Mouse (Mus musculus): ENCODE results near the gene Surf4. TPM values are rescaled to one million over a fixed set of nuclear protein-coding genes. Genes with fewer than 3 reads are reported as not detected.
"Not testable (repeated sequence)": the region's sequence is repeated elsewhere in the genome, so short reads cannot be mapped to it uniquely, and the experiment has no call there.

Gene Surf4
- polyA plus RNA-seq, 1 experiment: 214 TPM

DNA sequence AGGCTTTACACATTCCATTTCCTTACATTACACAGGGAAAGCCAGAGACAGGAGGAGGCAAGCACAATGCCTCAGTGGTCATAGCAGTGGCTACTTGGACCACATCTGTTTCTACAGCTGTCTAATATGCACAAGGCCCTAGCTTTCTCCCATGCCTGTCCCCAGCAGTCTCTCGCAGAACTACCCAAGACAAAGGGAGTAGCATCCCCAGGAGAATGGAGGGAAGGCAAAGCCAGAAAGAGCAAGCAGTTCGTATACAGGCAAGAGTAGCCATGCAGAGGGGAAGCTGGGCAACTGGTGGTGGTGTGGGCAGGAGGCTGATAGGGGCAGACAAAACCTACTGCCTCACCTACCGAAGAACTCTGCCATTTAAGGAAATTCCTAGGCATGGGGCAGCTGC lies 27.3 kb downstream of the Surf4 start:
- H3K4me3 ChIP-seq (replicated peaks; ENCODE audit: extremely low read depth, low read depth, low read length): no peak overlapping the region
- WGBS: 97% methylated on average over 3 of the region's 3 CpGs
- TF ChIP-seq POLR2A (IDR thresholded peaks at IDR 0.05; ENCODE audit: borderline replicate concordance, extremely low read depth, low read depth, low read length) (no peak), CTCF (IDR thresholded peaks at IDR 0.05; ENCODE audit: insufficient read depth, low read length) (no peak)
- no peak for DNase-seq
- peaks cover 20% of the 10 kb centered on the region for H3K4me1 ChIP-seq (ENCODE audit: control insufficient read depth, insufficient read depth, low read length)

DNA sequence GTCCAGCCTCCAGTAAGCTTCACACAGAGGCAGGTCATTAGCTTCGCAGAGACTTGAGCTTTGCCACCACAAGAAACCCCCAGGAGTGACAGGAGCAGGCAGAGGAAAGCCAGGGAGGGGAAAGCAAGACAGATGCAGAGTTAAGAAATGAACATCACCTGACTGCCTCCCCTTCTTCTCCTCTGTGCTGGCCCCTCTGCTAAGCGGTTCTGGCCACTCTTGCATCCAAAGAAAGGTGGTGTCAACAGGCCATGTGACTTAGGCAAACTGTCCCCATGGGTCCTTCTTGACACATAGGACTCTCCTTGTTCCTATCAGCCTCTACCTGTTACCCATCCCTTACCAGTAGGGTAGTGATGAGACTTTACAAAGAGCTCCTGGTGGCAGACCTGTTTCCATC lies 27.8 kb downstream of the Surf4 start:
- TF ChIP-seq POLR2A (IDR thresholded peaks at IDR 0.05; ENCODE audit: borderline replicate concordance, extremely low read depth, low read depth, low read length) (no peak), CTCF (IDR thresholded peaks at IDR 0.05; ENCODE audit: insufficient read depth, low read length) (no peak)
- H3K4me1 ChIP-seq (ENCODE audit: control insufficient read depth, insufficient read depth, low read length): peaks cover 18% of the 10 kb centered on the region
- 91% methylated on average over 2 of the region's 2 CpGs for WGBS
- no peak for DNase-seq
- no peak overlapping the region for H3K4me3 ChIP-seq (replicated peaks; ENCODE audit: extremely low read depth, low read depth, low read length)

DNA sequence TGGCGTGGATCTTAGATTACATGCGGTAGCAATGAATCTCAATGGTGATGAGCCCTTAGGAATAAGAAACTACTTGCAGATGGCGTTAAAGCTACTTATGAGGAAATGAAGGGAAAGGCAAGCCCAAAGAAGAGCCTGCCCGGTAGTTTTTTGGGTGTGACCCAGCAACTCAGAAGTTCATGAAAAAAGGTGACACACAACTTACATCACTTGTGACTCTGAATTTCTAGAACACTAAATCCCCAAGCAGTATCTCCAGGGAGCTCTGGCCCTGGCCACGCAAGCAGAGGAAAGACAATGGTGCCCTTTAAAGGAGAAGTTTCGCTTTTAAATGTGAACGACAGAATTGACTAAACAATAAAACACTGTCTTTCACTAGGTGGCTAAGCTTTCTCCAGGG lies 30.4 kb downstream of the Surf4 start:
- WGBS: 4% methylated on average over 7 of the region's 7 CpGs
- H3K4me1 ChIP-seq (ENCODE audit: control insufficient read depth, insufficient read depth, low read length): peaks cover 15% of the 10 kb centered on the region
- no peak for DNase-seq
- TF ChIP-seq CTCF (IDR thresholded peaks at IDR 0.05; ENCODE audit: insufficient read depth, low read length) (no peak), POLR2A (IDR thresholded peaks at IDR 0.05; ENCODE audit: borderline replicate concordance, extremely low read depth, low read depth, low read length) (no peak)
- peak overlapping the region; percentile 82 for H3K4me3 ChIP-seq (replicated peaks; ENCODE audit: extremely low read depth, low read depth, low read length)

DNA sequence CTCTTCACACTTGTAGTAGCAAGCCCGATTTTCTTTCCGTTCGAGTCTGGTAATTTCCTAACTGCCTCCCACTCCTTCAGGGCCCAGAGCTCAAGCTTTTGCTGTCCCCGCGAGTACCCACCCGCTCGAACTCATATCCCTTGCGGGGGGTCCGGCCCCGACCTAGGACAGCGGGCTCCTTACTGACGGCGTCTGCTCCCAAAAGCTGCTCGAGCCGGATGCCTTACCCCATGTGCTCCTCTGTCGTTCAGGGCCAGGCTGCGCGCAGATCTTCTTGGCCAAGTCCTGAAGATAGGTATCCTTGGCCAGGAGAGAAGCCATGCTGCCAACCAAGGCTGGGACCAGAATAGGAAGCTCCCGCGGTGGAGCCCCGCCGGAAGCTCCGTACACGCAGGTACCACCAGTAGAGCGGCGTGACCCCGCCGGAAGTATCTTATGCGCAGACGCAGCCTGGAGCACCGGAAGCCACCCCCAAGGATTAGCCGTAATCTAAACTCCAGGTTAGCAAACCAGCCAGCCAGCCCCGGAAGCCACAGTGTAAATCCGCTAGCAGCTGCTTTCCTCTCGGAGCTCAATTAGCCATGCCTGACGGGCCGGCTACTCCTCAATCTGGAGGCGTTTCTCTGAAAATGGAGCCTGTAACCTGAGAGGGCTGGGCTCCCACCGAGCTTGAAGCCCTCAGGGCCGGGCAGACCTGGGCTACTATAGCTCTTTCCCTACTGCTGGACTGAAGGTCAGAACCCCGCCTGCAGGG lies 31.1 kb downstream of the Surf4 start, which contains the start of gene Surf6:
Gene Surf6 (minus strand): TSS at position 413 of the 754 bp plus-strand sequence.
- WGBS: under 1% methylated on average over 41 of the region's 41 CpGs
- TF ChIP-seq CTCF (IDR thresholded peaks at IDR 0.05; ENCODE audit: insufficient read depth, low read length) (no peak), POLR2A (IDR thresholded peaks at IDR 0.05; ENCODE audit: borderline replicate concordance, extremely low read depth, low read depth, low read length) (0 out of 2 replicates have a peak, but pooled peaks have one; percentile 49)
- peak; percentile 91 for DNase-seq
- peak within 1 kb of the TSS; percentile 82 for H3K4me3 ChIP-seq (replicated peaks; ENCODE audit: extremely low read depth, low read depth, low read length)
- H3K4me1 ChIP-seq (ENCODE audit: control insufficient read depth, insufficient read depth, low read length): peaks cover 11% of the 10 kb centered on the region

DNA sequence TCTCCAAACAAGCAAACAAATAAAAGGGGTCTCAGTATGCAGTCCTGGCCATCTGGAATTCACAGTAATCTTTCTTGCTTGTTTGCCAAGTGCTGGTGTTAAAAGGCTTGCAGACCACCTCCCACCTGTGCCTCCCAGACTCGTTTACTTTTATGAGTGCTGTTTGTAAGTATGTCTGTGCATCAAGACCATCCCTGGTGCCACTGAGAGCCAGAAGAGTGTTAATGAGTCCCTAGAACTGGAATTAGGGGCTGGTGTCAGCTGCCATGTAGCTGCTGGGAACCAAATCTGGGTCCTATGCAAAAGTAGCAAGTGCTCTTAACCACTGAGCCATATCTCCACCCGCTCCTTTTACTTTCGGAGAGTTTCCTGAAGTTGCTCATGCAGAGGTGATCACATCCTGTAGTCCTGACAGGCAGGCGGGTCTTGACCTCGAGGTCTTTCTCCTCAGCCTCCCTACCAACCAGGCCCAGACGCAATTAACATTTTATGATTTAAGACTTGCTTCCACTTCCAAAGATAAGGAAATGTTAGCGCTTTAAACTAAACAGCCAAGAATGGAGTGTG lies 31.8 kb downstream of the Surf4 start:
- Histone ChIP-seq H3K4me3 (replicated peaks; ENCODE audit: extremely low read depth, low read depth, low read length) (no peak overlapping the region), H3K4me1 (ENCODE audit: control insufficient read depth, insufficient read depth, low read length) (peaks cover 11% of the 10 kb centered on the region)
- TF ChIP-seq POLR2A (IDR thresholded peaks at IDR 0.05; ENCODE audit: borderline replicate concordance, extremely low read depth, low read depth, low read length) (no peak), CTCF (IDR thresholded peaks at IDR 0.05; ENCODE audit: insufficient read depth, low read length) (no peak)
- DNase-seq: no peak
- WGBS: 5% methylated on average over 7 of the region's 7 CpGs

DNA sequence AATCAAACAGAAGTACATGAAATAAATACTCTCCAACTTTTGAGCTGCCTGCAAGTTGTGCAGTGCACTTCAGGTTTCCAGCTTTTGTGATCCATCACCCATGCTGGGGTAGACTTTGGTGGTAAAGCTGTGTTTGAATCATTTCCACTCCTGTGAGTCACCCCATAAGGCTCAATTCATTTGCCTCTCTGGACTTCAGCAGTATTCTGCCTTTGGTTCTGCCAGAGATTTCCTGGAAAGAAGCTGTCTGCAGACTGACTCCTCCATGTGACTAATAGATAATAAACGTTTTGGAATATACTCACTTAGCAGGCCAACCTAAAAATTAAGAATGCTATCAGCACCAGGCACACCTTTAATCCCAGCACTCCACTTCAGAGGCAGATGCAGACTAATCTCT lies 33.0 kb downstream of the Surf4 start:
- TF ChIP-seq CTCF (IDR thresholded peaks at IDR 0.05; ENCODE audit: insufficient read depth, low read length) (no peak), POLR2A (IDR thresholded peaks at IDR 0.05; ENCODE audit: borderline replicate concordance, extremely low read depth, low read depth, low read length) (no peak)
- Histone ChIP-seq H3K4me1 (ENCODE audit: control insufficient read depth, insufficient read depth, low read length) (peaks cover 11% of the 10 kb centered on the region), H3K4me3 (replicated peaks; ENCODE audit: extremely low read depth, low read depth, low read length) (no peak overlapping the region)
- DNase-seq: no peak
- 46% methylated on average over 1 of the region's 1 CpGs for WGBS

DNA sequence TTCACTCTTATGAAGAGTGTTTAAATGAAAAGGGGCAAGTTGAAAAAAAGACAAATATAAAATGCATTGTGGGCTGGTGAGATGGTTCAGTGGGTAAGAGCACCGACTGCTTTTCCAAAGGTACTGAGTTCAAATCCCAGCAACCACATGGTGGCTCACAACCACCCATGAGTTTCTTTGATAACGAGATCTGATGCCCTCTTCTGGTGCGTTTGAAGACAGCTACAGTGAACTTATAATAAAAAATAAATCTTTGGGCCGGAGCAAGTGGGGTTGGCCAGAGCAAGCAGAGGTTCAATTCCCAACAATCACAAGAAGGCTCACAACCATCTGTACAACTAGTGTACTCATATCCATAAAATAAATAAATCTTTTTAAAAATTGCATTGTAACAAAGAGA lies 37.8 kb downstream of the Surf4 start:
- TF ChIP-seq CTCF (IDR thresholded peaks at IDR 0.05; ENCODE audit: insufficient read depth, low read length) (no peak), POLR2A (IDR thresholded peaks at IDR 0.05; ENCODE audit: borderline replicate concordance, extremely low read depth, low read depth, low read length) (no peak)
- WGBS: 86% methylated on average over 4 of the region's 4 CpGs
- DNase-seq: no peak
- no peak overlapping the region for H3K4me3 ChIP-seq (replicated peaks; ENCODE audit: extremely low read depth, low read depth, low read length)
- H3K4me1 ChIP-seq (ENCODE audit: control insufficient read depth, insufficient read depth, low read length): no peaks in the 10 kb centered on the region

DNA sequence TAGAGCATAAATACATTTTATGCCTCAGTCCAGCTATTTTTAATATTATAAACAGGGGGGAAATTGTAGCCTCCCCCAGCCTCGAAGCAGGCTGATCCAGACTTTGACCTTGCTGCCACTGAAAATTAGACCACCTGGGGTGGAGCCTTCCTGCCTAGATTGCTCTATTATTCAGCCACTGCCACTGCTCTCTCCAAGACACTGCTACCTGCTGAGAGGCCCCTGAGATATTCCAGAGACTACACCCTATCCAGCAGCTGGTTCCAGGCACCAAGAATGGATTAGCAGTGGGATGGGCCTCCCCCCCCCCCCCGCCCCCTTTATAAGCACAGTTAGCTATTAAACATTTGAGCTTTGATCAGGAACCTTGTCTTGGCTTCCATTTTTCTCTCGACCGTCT lies 47.6 kb downstream of the Surf4 start:
- DNase-seq; H3K4me3 ChIP-seq (replicated peaks; ENCODE audit: extremely low read depth, low read depth, low read length); H3K4me1 ChIP-seq (ENCODE audit: control insufficient read depth, insufficient read depth, low read length): not testable (repeated sequence)
- 75% methylated on average over 4 of the region's 4 CpGs for WGBS

DNA sequence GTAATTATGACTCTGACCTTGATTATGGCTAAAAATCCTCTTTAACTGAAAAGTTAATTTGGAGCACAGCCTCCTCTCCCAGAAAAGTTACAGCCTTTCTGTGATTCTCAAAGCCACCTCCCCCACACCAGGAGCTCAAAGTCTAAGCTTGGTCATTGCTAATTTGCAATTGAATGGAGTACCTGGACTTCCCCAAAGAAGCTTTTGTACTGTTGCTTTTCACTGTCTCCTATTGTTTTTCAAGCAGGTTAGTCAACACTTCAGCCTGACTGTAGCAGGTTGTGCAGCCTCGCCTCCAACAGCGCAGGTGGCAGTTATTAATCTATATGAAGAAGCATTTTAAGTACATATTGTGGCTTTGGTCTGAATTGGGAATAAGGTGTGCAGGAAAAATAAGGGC lies 48.2 kb downstream of the Surf4 start:
- not testable (repeated sequence) for DNase-seq; H3K4me1 ChIP-seq (ENCODE audit: control insufficient read depth, insufficient read depth, low read length); H3K4me3 ChIP-seq (replicated peaks; ENCODE audit: extremely low read depth, low read depth, low read length)
- 85% methylated on average over 2 of the region's 2 CpGs for WGBS

DNA sequence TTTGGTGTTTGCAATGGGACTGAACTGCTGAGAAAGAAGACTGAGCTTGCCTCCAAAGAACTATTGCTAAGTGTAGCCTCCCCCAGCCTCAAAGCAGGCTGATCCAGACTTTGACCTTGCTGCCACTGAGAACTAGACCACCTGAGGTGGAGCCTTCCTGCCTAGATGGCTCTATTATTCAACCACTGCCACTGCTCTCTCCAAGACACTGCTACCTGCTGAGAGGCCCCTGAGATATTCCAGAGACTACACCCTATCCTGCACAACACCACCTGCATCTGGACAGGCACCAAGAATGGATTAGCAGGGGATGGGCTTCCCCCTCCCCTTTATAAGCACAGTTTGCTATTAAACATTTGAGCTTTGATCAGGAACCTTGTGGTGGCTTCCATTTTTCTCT lies 55.2 kb downstream of the Surf4 start:
- TF ChIP-seq CTCF (IDR thresholded peaks at IDR 0.05; ENCODE audit: insufficient read depth, low read length) (no peak), POLR2A (IDR thresholded peaks at IDR 0.05; ENCODE audit: borderline replicate concordance, extremely low read depth, low read depth, low read length) (no peak)

More for the DNA sequence above, 55.2 kb downstream of the Surf4 start:
- no peaks in the 10 kb centered on the region for H3K4me1 ChIP-seq (ENCODE audit: control insufficient read depth, insufficient read depth, low read length)
- no peak for DNase-seq
- no peak overlapping the region for H3K4me3 ChIP-seq (replicated peaks; ENCODE audit: extremely low read depth, low read depth, low read length)
